Mouse (Mus musculus): ENCODE results near the gene Tent4b.

Tent4b gene

GRCm38 (mm10) chr8:88228286-88228685 is 29.3 kb downstream of the Tent4b start:
- no peak for DNase-seq (ENCODE audit: extremely low read depth, low read depth)

GRCm38 (mm10) chr8:88228800-88229199 is 29.8 kb downstream of the Tent4b start:
- DNase-seq (ENCODE audit: extremely low read depth, low read depth), result no peak

GRCm38 (mm10) chr8:88236666-88237065 is 37.7 kb downstream of the Tent4b start:
- no peak for DNase-seq (ENCODE audit: extremely low read depth, low read depth)

GRCm38 (mm10) chr8:88237606-88238005 is 38.6 kb downstream of the Tent4b start:
- DNase-seq (ENCODE audit: extremely low read depth, low read depth), result no peak

- DNase-seq (ENCODE audit: extremely low read depth, low read depth), result no peak
Observed at GRCm38 (mm10) chr8:88239277-88239676, 40.3 kb downstream of the Tent4b start.

- peak; percentile 42 for DNase-seq (ENCODE audit: extremely low read depth, low read depth)
Observed at GRCm38 (mm10) chr8:88241871-88242270, 42.9 kb downstream of the Tent4b start.

GRCm38 (mm10) chr8:88244298-88244697 is 45.3 kb downstream of the Tent4b start:
- DNase-seq (ENCODE audit: extremely low read depth, low read depth), result peak; percentile 18

GRCm38 (mm10) chr8:88252791-88253190 is 53.8 kb downstream of the Tent4b start:
- DNase-seq (ENCODE audit: extremely low read depth, low read depth), result no peak

GRCm38 (mm10) chr8:88254957-88255356 is 55.9 kb downstream of the Tent4b start:
- DNase-seq (ENCODE audit: extremely low read depth, low read depth), result no peak

- DNase-seq (ENCODE audit: extremely low read depth, low read depth), result no peak
Observed at GRCm38 (mm10) chr8:88258024-88258423, 59.0 kb downstream of the Tent4b start.

GRCm38 (mm10) chr8:88258544-88258943 is 59.5 kb downstream of the Tent4b start:
- DNase-seq (ENCODE audit: extremely low read depth, low read depth), result no peak

GRCm38 (mm10) chr8:88260466-88260980 is 61.5 kb downstream of the Tent4b start:
- DNase-seq (ENCODE audit: extremely low read depth, low read depth), result no peak

GRCm38 (mm10) chr8:88262831-88263635 is 64.0 kb downstream of the Tent4b start:
- no peak for DNase-seq (ENCODE audit: extremely low read depth, low read depth)

- DNase-seq (ENCODE audit: extremely low read depth, low read depth), result no peak
Observed at GRCm38 (mm10) chr8:88265511-88265910, 66.5 kb downstream of the Tent4b start.

- DNase-seq (ENCODE audit: extremely low read depth, low read depth), result no peak
Observed at GRCm38 (mm10) chr8:88266170-88266800, 67.3 kb downstream of the Tent4b start.

GRCm38 (mm10) chr8:88266801-88267403 is 67.9 kb downstream of the Tent4b start:
- no peak for DNase-seq (ENCODE audit: extremely low read depth, low read depth)

- DNase-seq (ENCODE audit: extremely low read depth, low read depth), result no peak
Observed at GRCm38 (mm10) chr8:88269107-88269875, 70.3 kb downstream of the Tent4b start.

GRCm38 (mm10) chr8:88270086-88270485 is 71.1 kb downstream of the Tent4b start:
- no peak for DNase-seq (ENCODE audit: extremely low read depth, low read depth)

- no peak for DNase-seq (ENCODE audit: extremely low read depth, low read depth)
Observed at GRCm38 (mm10) chr8:88272231-88273050, 73.4 kb downstream of the Tent4b start, which contains the start of gene Adcy7. TSS of gene Adcy7 (plus strand) at chr8:88272403.

- no peak for DNase-seq (ENCODE audit: extremely low read depth, low read depth)
Observed at GRCm38 (mm10) chr8:88273051-88273430, 74.0 kb downstream of the Tent4b start.
